Mouse (Mus musculus) erythroblast, embryonic 14.5 days (primary cell): Measurements from ENCODE around the gene Gm20422.

Experiments
- GATA1 ChIP-seq: IDR thresholded peaks from 2 replicates; pipeline ENCODE4 v1.6.1; 2012; ENCODE audit warnings: low read length, inconsistent platforms, mixed read lengths
- TAL1 ChIP-seq: IDR thresholded peaks from 3 replicates; pipeline ENCODE4 v1.6.1; 2012; ENCODE audit warnings: low read length, inconsistent platforms, mixed read lengths

- no peak for TF ChIP-seq GATA1
- no peak for TF ChIP-seq TAL1
Observed at GRCm38 (mm10) chr8:69799946-69800345, 25.3 kb upstream of the Gm20422 start.
